Mouse (Mus musculus): ENCODE measurements around the gene Kif14. TPM values are rescaled to one million over a fixed set of nuclear protein-coding genes. Genes with fewer than 3 reads are reported as not detected.
A peak's percentile ranks its signal among the peaks of the same experiment; 100 is the strongest.

Gene Kif14
- polyA plus RNA-seq, 1 experiment from 2014 or later = 5.7 TPM

GRCm38 (mm10) chr1:136577890-136578663, 111.9 kb downstream of the Kif14 start:
- no peaks in the 10 kb centered on the region for H3K27me3 ChIP-seq (replicated peaks; ENCODE audit: control insufficient read depth, insufficient read depth, low read length)
- H3K4me3 ChIP-seq (ENCODE audit: low read depth, low read length) = no peak overlapping the region
- ATAC-seq (ENCODE audit: low read depth) = 0 out of 2 replicates have a peak, but pooled peaks have one; percentile 33
- H3K4me1 ChIP-seq (ENCODE audit: control insufficient read depth, insufficient read depth, low read length) = peaks cover 9% of the 10 kb centered on the region; the same call in 1 of the 2 replicates
- peak overlapping the region; percentile 28 for H3K4me2 ChIP-seq (ENCODE audit: low read depth, low read length)
- no peak overlapping the region for H3K27ac ChIP-seq (replicated peaks; ENCODE audit: low read depth, low read length)
- no peaks in the 10 kb centered on the region for H3K36me3 ChIP-seq (ENCODE audit: control insufficient read depth, insufficient read depth, low read length)
- WGBS = 32% methylated on average over 16 of the region's 16 CpGs
- H3K9ac ChIP-seq (ENCODE audit: low read depth, low read length) = no peak overlapping the region
- H3K9me3 ChIP-seq (ENCODE audit: control insufficient read depth, low read length) = no peaks in the 10 kb centered on the region
- peak; percentile 76 for DNase-seq (ENCODE audit: low spot score)

- 71% methylated on average over 14 of the region's 14 CpGs for WGBS
- Histone ChIP-seq H3K4me3 (ENCODE audit: low read depth, low read length) (no peak overlapping the region), H3K9ac (ENCODE audit: low read depth, low read length) (no peak overlapping the region), H3K4me2 (ENCODE audit: low read depth, low read length) (no peak overlapping the region), H3K36me3 (ENCODE audit: control insufficient read depth, insufficient read depth, low read length) (no peaks in the 10 kb centered on the region), H3K4me1 (ENCODE audit: control insufficient read depth, insufficient read depth, low read length) (peaks cover 9% of the 10 kb centered on the region; the same call in 1 of the 2 replicates), H3K9me3 (ENCODE audit: control insufficient read depth, low read length) (no peaks in the 10 kb centered on the region), H3K27me3 (replicated peaks; ENCODE audit: control insufficient read depth, insufficient read depth, low read length) (no peaks in the 10 kb centered on the region), H3K27ac (replicated peaks; ENCODE audit: low read depth, low read length) (no peak overlapping the region)
- DNase-seq (ENCODE audit: low spot score) (no peak), ATAC-seq (ENCODE audit: low read depth) (no peak)
Measured at GRCm38 (mm10) chr1:136579360-136579759, 113.2 kb downstream of the Kif14 start.

DNA sequence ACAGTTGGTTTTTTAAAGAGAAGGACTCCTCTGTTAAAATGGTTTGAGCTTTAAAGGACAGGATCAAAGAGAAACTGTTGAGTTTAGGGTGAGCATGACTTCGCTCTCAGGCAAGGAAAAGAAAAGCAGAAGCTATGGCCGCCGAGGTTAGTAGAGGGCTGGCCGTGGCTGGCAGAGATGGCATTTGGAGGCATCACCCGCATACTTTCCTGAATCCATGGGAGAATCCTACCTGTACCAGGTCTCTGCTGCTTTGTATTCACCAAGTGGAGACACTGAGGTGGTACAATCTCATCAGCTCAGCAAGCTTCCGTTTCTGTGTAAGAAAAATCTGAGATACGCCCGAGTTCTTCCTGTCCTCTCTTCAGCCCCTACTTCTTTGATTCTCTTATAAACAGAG, 114.1 kb downstream of the Kif14 start:
- 87% methylated on average over 8 of the region's 8 CpGs for WGBS
- ATAC-seq (ENCODE audit: low read depth) (no peak), DNase-seq (ENCODE audit: low spot score) (no peak)
- Histone ChIP-seq H3K27me3 (replicated peaks; ENCODE audit: control insufficient read depth, insufficient read depth, low read length) (no peaks in the 10 kb centered on the region), H3K4me1 (ENCODE audit: control insufficient read depth, insufficient read depth, low read length) (peaks cover 9% of the 10 kb centered on the region; the same call in 1 of the 2 replicates), H3K36me3 (ENCODE audit: control insufficient read depth, insufficient read depth, low read length) (no peaks in the 10 kb centered on the region), H3K4me3 (ENCODE audit: low read depth, low read length) (no peak overlapping the region), H3K4me2 (ENCODE audit: low read depth, low read length) (no peak overlapping the region), H3K27ac (replicated peaks; ENCODE audit: low read depth, low read length) (no peak overlapping the region), H3K9ac (ENCODE audit: low read depth, low read length) (no peak overlapping the region), H3K9me3 (ENCODE audit: control insufficient read depth, low read length) (no peaks in the 10 kb centered on the region)

Other genes with a start within 250 kb of the Kif14 start
- gene Inava, start 232.1 kb upstream of the Kif14 start, polyA plus RNA-seq (2014; fragmentation: Nextera tagmentation; extraction: Ambion mirVana) = 8.0 and 10.8 TPM in 2 replicates
- not detected in 2 replicates for gene Gpr25, start 205.5 kb upstream of the Kif14 start, polyA plus RNA-seq (2014; fragmentation: Nextera tagmentation; extraction: Ambion mirVana)
- gene Camsap2, start 120.2 kb upstream of the Kif14 start, polyA plus RNA-seq (2014; fragmentation: Nextera tagmentation; extraction: Ambion mirVana) = 18.4 and 20.3 TPM in 2 replicates
- 17.0 and 18.7 TPM in 2 replicates for gene Ddx59, start 51.1 kb upstream of the Kif14 start, polyA plus RNA-seq (2014; fragmentation: Nextera tagmentation; extraction: Ambion mirVana)
- 19.5 and 21.4 TPM in 2 replicates for gene Zfp281, start 158.6 kb downstream of the Kif14 start, polyA plus RNA-seq (2014; fragmentation: Nextera tagmentation; extraction: Ambion mirVana)